Mouse (Mus musculus): Measurements from ENCODE around the gene Zbtb11. TPM values are rescaled to one million over a fixed set of nuclear protein-coding genes. Genes with fewer than 3 reads are reported as not detected.
"Not testable (repeated sequence)": the region's sequence is repeated elsewhere in the genome, so short reads cannot be mapped to it uniquely, and the experiment has no call there.

The Zbtb11 gene
- polyA plus RNA-seq, 1 experiment from 2014 or later = 6.0 TPM

GRCm38 (mm10) chr16:55950946-55951678, 22.6 kb upstream of the Zbtb11 start:
- H3K9ac ChIP-seq (replicated peaks) = no peak overlapping the region
- peak overlapping the region; percentile 45 for H3K4me3 ChIP-seq (ENCODE audit: low read depth, low read length)
- 29% methylated on average over 19 of the region's 19 CpGs for WGBS (ENCODE audit: insufficient replicate concordance)
- peak; percentile 94 for TF ChIP-seq CTCF (IDR thresholded peaks at IDR 0.05; ENCODE audit: low read depth)
- no peak for TF ChIP-seq EP300 (IDR thresholded peaks at IDR 0.05; ENCODE audit: low read depth)
- ATAC-seq (peak; percentile 77), DNase-seq (peak; percentile 83)
- H3K4me1 ChIP-seq (ENCODE audit: insufficient read depth) = no peaks in the 10 kb centered on the region
- no peaks in the 10 kb centered on the region for H3K36me3 ChIP-seq (replicated peaks; ENCODE audit: insufficient read depth, low read length)
- no peak overlapping the region for H3K27ac ChIP-seq (ENCODE audit: low read depth)
- H3K9me3 ChIP-seq (ENCODE audit: low read length) = no peaks in the 10 kb centered on the region
- H3K27me3 ChIP-seq (ENCODE audit: insufficient read depth, low read length) = no peaks in the 10 kb centered on the region
- H3K4me2 ChIP-seq (ENCODE audit: low read depth, low read length) = peak overlapping the region; percentile 50

GRCm38 (mm10) chr16:55951679-55952327, 21.9 kb upstream of the Zbtb11 start:
- Histone ChIP-seq H3K4me1 (ENCODE audit: insufficient read depth) (no peaks in the 10 kb centered on the region), H3K9ac (replicated peaks) (no peak overlapping the region), H3K27ac (ENCODE audit: low read depth) (no peak overlapping the region), H3K4me2 (ENCODE audit: low read depth, low read length) (peak overlapping the region; percentile 50; the same call in 1 of the 2 replicates), H3K36me3 (replicated peaks; ENCODE audit: insufficient read depth, low read length) (no peaks in the 10 kb centered on the region), H3K9me3 (ENCODE audit: low read length) (no peaks in the 10 kb centered on the region), H3K27me3 (ENCODE audit: insufficient read depth, low read length) (no peaks in the 10 kb centered on the region), H3K4me3 (ENCODE audit: low read depth, low read length) (peak overlapping the region; percentile 45)
- WGBS (ENCODE audit: insufficient replicate concordance) = 61% methylated on average over 7 of the region's 7 CpGs
- DNase-seq (no peak), ATAC-seq (0 out of 2 replicates have a peak, but pooled peaks have one; percentile 12)
- no peak for TF ChIP-seq CTCF (IDR thresholded peaks at IDR 0.05; ENCODE audit: low read depth)
- TF ChIP-seq EP300 (IDR thresholded peaks at IDR 0.05; ENCODE audit: low read depth) = no peak

- Histone ChIP-seq H3K4me2 (ENCODE audit: low read depth, low read length) (no peak overlapping the region), H3K9me3 (ENCODE audit: low read length) (no peaks in the 10 kb centered on the region), H3K4me1 (ENCODE audit: insufficient read depth) (no peaks in the 10 kb centered on the region), H3K27ac (ENCODE audit: low read depth) (no peak overlapping the region), H3K36me3 (replicated peaks; ENCODE audit: insufficient read depth, low read length) (no peaks in the 10 kb centered on the region), H3K4me3 (ENCODE audit: low read depth, low read length) (no peak overlapping the region), H3K9ac (replicated peaks) (no peak overlapping the region), H3K27me3 (ENCODE audit: insufficient read depth, low read length) (no peaks in the 10 kb centered on the region)
- no peak for DNase-seq
- TF ChIP-seq CTCF (IDR thresholded peaks at IDR 0.05; ENCODE audit: low read depth) (no peak), EP300 (IDR thresholded peaks at IDR 0.05; ENCODE audit: low read depth) (no peak)
- no peak for ATAC-seq
Observed at GRCm38 (mm10) chr16:55952771-55953170, 20.9 kb upstream of the Zbtb11 start.

GRCm38 (mm10) chr16:55954196-55954595, 19.5 kb upstream of the Zbtb11 start:
- H3K36me3 ChIP-seq (replicated peaks; ENCODE audit: insufficient read depth, low read length); H3K4me3 ChIP-seq (ENCODE audit: low read depth, low read length); H3K9ac ChIP-seq (replicated peaks); DNase-seq; H3K9me3 ChIP-seq (ENCODE audit: low read length); H3K4me1 ChIP-seq (ENCODE audit: insufficient read depth); H3K27me3 ChIP-seq (ENCODE audit: insufficient read depth, low read length); H3K27ac ChIP-seq (ENCODE audit: low read depth); ATAC-seq; H3K4me2 ChIP-seq (ENCODE audit: low read depth, low read length): not testable (repeated sequence)
- WGBS (ENCODE audit: insufficient replicate concordance) = 82% methylated on average over 9 of the region's 9 CpGs

- H3K4me3 ChIP-seq (ENCODE audit: low read depth, low read length); H3K9ac ChIP-seq (replicated peaks); H3K4me1 ChIP-seq (ENCODE audit: insufficient read depth); DNase-seq; H3K36me3 ChIP-seq (replicated peaks; ENCODE audit: insufficient read depth, low read length); ATAC-seq; H3K9me3 ChIP-seq (ENCODE audit: low read length); H3K4me2 ChIP-seq (ENCODE audit: low read depth, low read length); H3K27me3 ChIP-seq (ENCODE audit: insufficient read depth, low read length); H3K27ac ChIP-seq (ENCODE audit: low read depth): not testable (repeated sequence)
- WGBS (ENCODE audit: insufficient replicate concordance) = 89% methylated on average over 6 of the region's 11 CpGs
Observed at GRCm38 (mm10) chr16:55963068-55963467, 10.6 kb upstream of the Zbtb11 start.

- no peak for ATAC-seq
- peak; percentile 47 for DNase-seq
- TF ChIP-seq CTCF (IDR thresholded peaks at IDR 0.05; ENCODE audit: low read depth) = peak; percentile 67
- no peak for TF ChIP-seq EP300 (IDR thresholded peaks at IDR 0.05; ENCODE audit: low read depth)
- no peak overlapping the region for H3K9ac ChIP-seq (replicated peaks)
- H3K9me3 ChIP-seq (ENCODE audit: low read length) = no peaks in the 10 kb centered on the region
- no peak overlapping the region for H3K4me3 ChIP-seq (ENCODE audit: low read depth, low read length)
- H3K4me1 ChIP-seq (ENCODE audit: insufficient read depth) = peaks cover 4% of the 10 kb centered on the region
- WGBS (ENCODE audit: insufficient replicate concordance) = 56% methylated on average over 4 of the region's 4 CpGs
- peaks cover 8% of the 10 kb centered on the region for H3K36me3 ChIP-seq (replicated peaks; ENCODE audit: insufficient read depth, low read length)
- H3K27me3 ChIP-seq (ENCODE audit: insufficient read depth, low read length) = no peaks in the 10 kb centered on the region
- H3K4me2 ChIP-seq (ENCODE audit: low read depth, low read length) = no peak overlapping the region
- H3K27ac ChIP-seq (ENCODE audit: low read depth) = no peak overlapping the region
Observed at GRCm38 (mm10) chr16:55964126-55964949, 9.3 kb upstream of the Zbtb11 start.

All from liver, postnatal 0 days (tissue).